Mouse (Mus musculus): ENCODE results near the gene Ascc1. TPM values are rescaled to one million over a fixed set of nuclear protein-coding genes. Genes with fewer than 3 reads are reported as not detected.

Gene Ascc1
- total and polyA plus RNA-seq, 3 experiments: 17.0 to 37.9 TPM; not detected in 1

DNA sequence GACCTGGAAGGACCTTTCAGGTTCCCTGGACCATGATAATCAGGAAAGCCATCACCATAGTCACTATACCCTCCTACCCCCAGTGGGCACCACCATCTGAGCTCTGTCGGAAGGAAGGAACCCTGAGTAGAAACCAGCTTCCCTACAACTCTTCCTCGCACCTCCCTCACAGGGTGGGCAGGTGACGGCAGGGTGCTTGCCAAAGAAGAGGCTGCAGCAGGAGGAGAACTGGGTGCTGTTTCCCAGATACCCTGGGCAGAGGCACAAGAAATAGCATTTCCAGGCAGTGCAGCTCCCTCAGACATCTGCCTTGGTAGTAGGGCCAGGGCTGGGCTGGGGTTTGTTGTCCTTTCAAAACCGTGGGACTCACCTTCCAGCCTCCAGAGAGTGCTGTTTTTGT lies 118.0 kb downstream of the Ascc1 start:
- no peak for TF ChIP-seq USF2 (IDR thresholded peaks at IDR 0.05; ENCODE audit: borderline replicate concordance in 1 of 2, insufficient read depth in 1 of 2, low read depth in 1 of 2, low read length in 2 of 2)
- no peak for TF ChIP-seq TBP (IDR thresholded peaks at IDR 0.05; ENCODE audit: low read depth, low read length)
- Histone ChIP-seq H3K27me3 (ENCODE audit: control insufficient read depth in 1 of 2, insufficient read depth in 2 of 2, low read length in 2 of 2) (peaks cover 0 to 3% of the 10 kb centered on the region in 2 experiments; a peak in 2 of 4 replicates), H3K27ac (ENCODE audit: control insufficient read depth, low read depth, low read length) (no peak overlapping the region), H3K9me3 (replicated peaks; ENCODE audit: insufficient read depth, low read length) (no peaks in the 10 kb centered on the region), H3K36me3 (ENCODE audit: control insufficient read depth in 1 of 2, insufficient read depth in 2 of 2, low read length in 2 of 2) (no peaks in the 10 kb centered on the region), H3K4me1 (ENCODE audit: control insufficient read depth in 1 of 2, insufficient read depth in 2 of 2, low read length in 2 of 2) (no peaks in the 10 kb centered on the region), H3K4me3 (ENCODE audit: control insufficient read depth in 1 of 2, insufficient read depth in 1 of 2, low read depth in 2 of 2, low read length in 2 of 2) (no peak overlapping the region), H3K79me2 (ENCODE audit: control insufficient read depth, insufficient read depth, low read length, poor library complexity) (no peaks in the 10 kb centered on the region), H3K9ac (ENCODE audit: control insufficient read depth, low read depth, low read length, poor library complexity, severe bottlenecking) (no peak overlapping the region)
- no peak for DNase-seq (ENCODE audit: low read depth, low spot score)

DNA sequence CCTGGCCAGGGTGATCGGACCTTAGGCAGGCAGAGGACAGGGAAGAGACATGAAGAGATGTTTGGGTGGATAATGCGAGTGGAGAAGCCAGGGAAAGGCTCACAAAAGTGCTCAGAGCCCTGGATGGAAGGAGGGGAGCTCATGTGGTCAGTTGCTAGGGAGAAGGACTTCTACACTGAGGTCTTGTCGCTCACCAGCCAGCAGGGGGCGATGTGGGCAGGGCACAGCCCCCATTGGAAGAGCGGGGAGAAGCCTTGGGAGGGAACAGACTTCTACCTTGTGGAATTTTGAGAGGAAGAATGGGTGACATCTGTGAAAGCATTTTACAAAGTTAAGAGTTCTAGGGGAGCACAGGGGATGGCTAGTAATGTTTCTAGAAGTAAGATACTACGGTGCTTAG lies 121.5 kb downstream of the Ascc1 start:
- DNase-seq (ENCODE audit: low read depth, low spot score): peak; percentile 39
- no peaks in the 10 kb centered on the region for H3K27me3 ChIP-seq (ENCODE audit: control insufficient read depth in 1 of 2, insufficient read depth in 2 of 2, low read length in 2 of 2)
- no peak overlapping the region for H3K27ac ChIP-seq (ENCODE audit: control insufficient read depth, low read depth, low read length)
- no peaks in the 10 kb centered on the region for H3K4me1 ChIP-seq (ENCODE audit: control insufficient read depth in 1 of 2, insufficient read depth in 2 of 2, low read length in 2 of 2)
- TF ChIP-seq RAD21 (IDR thresholded peaks at IDR 0.05; ENCODE audit: low read depth, low read length) (peak; percentile 5), ZC3H11A (IDR thresholded peaks at IDR 0.05; ENCODE audit: low read depth, low read length) (peak; percentile 8; the same call in 1 of the 2 replicates), EP300 (IDR thresholded peaks at IDR 0.05; ENCODE audit: low read depth in 1 of 2, low read length in 2 of 2) (no peak), SMC3 (IDR thresholded peaks at IDR 0.05; ENCODE audit: low read depth, low read length) (peak; percentile 39), CTCF (IDR thresholded peaks at IDR 0.05 in 2 of 3, conservative IDR thresholded peaks at IDR 0.05 in 1 of 3; ENCODE audit: control insufficient read depth in 1 of 3, insufficient read depth in 1 of 3, low read depth in 2 of 3, low read length in 3 of 3, poor library complexity in 1 of 3, severe bottlenecking in 1 of 3) (peak; percentile 66 to 86 (median 80)), USF2 (IDR thresholded peaks at IDR 0.05; ENCODE audit: borderline replicate concordance in 1 of 2, insufficient read depth in 1 of 2, low read depth in 1 of 2, low read length in 2 of 2) (no peak), MYB (IDR thresholded peaks at IDR 0.05; ENCODE audit: low read depth, low read length) (no peak)
- no peaks in the 10 kb centered on the region for H3K79me2 ChIP-seq (ENCODE audit: control insufficient read depth, insufficient read depth, low read length, poor library complexity)
- H3K36me3 ChIP-seq (ENCODE audit: control insufficient read depth in 1 of 2, insufficient read depth in 2 of 2, low read length in 2 of 2): no peaks in the 10 kb centered on the region
- no peak overlapping the region for H3K4me3 ChIP-seq (ENCODE audit: control insufficient read depth in 1 of 2, insufficient read depth in 1 of 2, low read depth in 2 of 2, low read length in 2 of 2)
- H3K9ac ChIP-seq (ENCODE audit: control insufficient read depth, low read depth, low read length, poor library complexity, severe bottlenecking): no peak overlapping the region
- no peaks in the 10 kb centered on the region for H3K9me3 ChIP-seq (replicated peaks; ENCODE audit: insufficient read depth, low read length)

DNA sequence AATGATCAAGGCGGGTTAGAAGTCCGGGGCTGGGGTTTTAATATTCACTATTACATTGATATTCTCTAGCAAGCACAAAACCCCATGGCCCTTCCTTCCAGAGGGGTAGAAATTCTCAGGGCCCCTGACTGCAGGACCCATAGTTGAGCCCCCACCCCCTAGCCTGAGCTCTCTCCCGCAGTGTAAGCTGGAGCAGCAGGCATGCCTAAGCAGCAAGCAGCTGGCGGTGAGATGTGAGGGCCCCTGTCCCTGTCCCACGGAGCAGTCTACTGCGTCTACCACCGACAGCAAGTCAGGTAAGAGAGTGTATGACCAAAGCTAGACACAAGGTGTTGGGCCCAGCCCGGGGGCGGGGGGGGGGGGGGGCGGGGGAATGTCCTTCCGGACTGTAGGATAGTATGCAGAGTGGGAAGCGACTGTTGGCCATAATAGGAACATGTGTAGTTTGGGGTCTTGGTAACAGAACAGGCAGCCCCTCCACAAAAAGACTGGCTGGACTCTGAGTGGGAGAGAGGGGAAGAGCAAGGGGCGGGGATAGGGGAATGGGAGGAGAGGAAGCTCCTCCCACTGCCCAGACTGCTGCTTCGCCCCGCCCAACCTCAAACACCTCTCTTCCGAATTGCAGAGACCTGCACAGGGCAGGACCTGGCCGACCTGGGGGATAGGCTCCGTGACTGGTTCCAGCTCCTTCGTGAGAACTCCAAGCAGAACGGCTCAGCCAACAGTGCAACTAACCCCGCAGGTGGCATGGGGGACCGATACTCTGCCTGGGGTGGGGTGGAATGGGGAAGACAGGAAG lies 123.1 kb downstream of the Ascc1 start:
- H3K4me3 ChIP-seq (ENCODE audit: control insufficient read depth in 1 of 2, insufficient read depth in 1 of 2, low read depth in 2 of 2, low read length in 2 of 2): no peak overlapping the region
- H3K9me3 ChIP-seq (replicated peaks; ENCODE audit: insufficient read depth, low read length): no peaks in the 10 kb centered on the region
- DNase-seq (ENCODE audit: low read depth, low spot score): no peak
- H3K9ac ChIP-seq (ENCODE audit: control insufficient read depth, low read depth, low read length, poor library complexity, severe bottlenecking): no peak overlapping the region
- H3K36me3 ChIP-seq (ENCODE audit: control insufficient read depth in 1 of 2, insufficient read depth in 2 of 2, low read length in 2 of 2): no peaks in the 10 kb centered on the region
- no peaks in the 10 kb centered on the region for H3K79me2 ChIP-seq (ENCODE audit: control insufficient read depth, insufficient read depth, low read length, poor library complexity)
- H3K27ac ChIP-seq (ENCODE audit: control insufficient read depth, low read depth, low read length): no peak overlapping the region
- no peaks in the 10 kb centered on the region for H3K4me1 ChIP-seq (ENCODE audit: control insufficient read depth in 1 of 2, insufficient read depth in 2 of 2, low read length in 2 of 2)
- no peaks in the 10 kb centered on the region for H3K27me3 ChIP-seq (ENCODE audit: control insufficient read depth in 1 of 2, insufficient read depth in 2 of 2, low read length in 2 of 2)
- TF ChIP-seq MXI1 (IDR thresholded peaks at IDR 0.05; ENCODE audit: low read depth, low read length) (no peak), JUND (IDR thresholded peaks at IDR 0.05; ENCODE audit: low read depth, low read length) (no peak), EP300 (IDR thresholded peaks at IDR 0.05; ENCODE audit: low read depth in 1 of 2, low read length in 2 of 2) (no peak), NELFE (IDR thresholded peaks at IDR 0.05; ENCODE audit: low read depth, low read length) (no peak), GATA1 (IDR thresholded peaks at IDR 0.05; ENCODE audit: low read depth, low read length) (no peak), MAX (IDR thresholded peaks at IDR 0.05; ENCODE audit: low read length) (no peak), MAFK (IDR thresholded peaks at IDR 0.05; ENCODE audit: borderline replicate concordance, low read depth, low read length) (no peak), POLR2AphosphoS2 (IDR thresholded peaks at IDR 0.05; ENCODE audit: low read length) (no peak), USF2 (IDR thresholded peaks at IDR 0.05; ENCODE audit: borderline replicate concordance in 1 of 2, insufficient read depth in 1 of 2, low read depth in 1 of 2, low read length in 2 of 2) (no peak), ZMIZ1 (IDR thresholded peaks at IDR 0.05; ENCODE audit: low read depth, low read length) (no peak), SIN3A (IDR thresholded peaks at IDR 0.05; ENCODE audit: low read length) (no peak), CHD2 (IDR thresholded peaks at IDR 0.05; ENCODE audit: low read length) (no peak)
